Mouse (Mus musculus): ENCODE results near the gene Krt86. TPM values are rescaled to one million over a fixed set of nuclear protein-coding genes. Genes with fewer than 3 reads are reported as not detected.
"Not testable (repeated sequence)": the region's sequence is repeated elsewhere in the genome, so short reads cannot be mapped to it uniquely, and the experiment has no call there.

Krt86 gene
- polyA plus RNA-seq, 1 experiment from 2014 or later = not detected

DNA sequence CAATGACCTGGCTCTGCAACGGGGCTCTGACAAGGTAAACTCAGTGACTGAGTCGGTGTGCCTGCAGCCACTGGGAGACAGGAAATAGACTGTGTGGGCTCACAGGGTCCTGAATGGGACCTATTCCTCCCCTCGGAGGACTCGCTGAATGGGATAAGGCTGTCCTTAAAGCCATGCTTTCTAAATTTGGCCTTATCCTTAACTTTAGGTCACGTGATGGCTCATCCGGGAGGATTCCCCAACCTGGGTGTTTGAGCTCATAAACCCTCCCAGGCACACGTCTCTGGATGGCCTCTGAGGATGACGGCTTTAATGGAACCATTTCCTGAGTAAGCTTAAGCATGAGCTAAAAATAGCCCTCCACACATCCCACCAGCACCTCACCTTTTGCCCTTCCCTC, 19.4 kb downstream of the Krt86 start:
- Histone ChIP-seq H3K4me2 (no peak overlapping the region), H3K27me3 (replicated peaks) (0 out of 2 replicates have a peak, but pooled peaks cover 4% of the 10 kb centered on the region), H3K4me3 (no peak overlapping the region), H3K4me1 (peaks cover 11% of the 10 kb centered on the region), H3K9ac (no peak overlapping the region), H3K9me3 (no peaks in the 10 kb centered on the region), H3K27ac (replicated peaks) (no peak overlapping the region), H3K36me3 (no peaks in the 10 kb centered on the region)
- 24% methylated on average over 8 of the region's 8 CpGs for WGBS
- no peak for ATAC-seq (ENCODE audit: extremely low read depth, insufficient number of reproducible peaks, low FRiP score, low TSS enrichment)

- no peak for ATAC-seq (ENCODE audit: extremely low read depth, insufficient number of reproducible peaks, low FRiP score, low TSS enrichment)
- Histone ChIP-seq H3K27me3 (replicated peaks) (0 out of 2 replicates have a peak, but pooled peaks cover 4% of the 10 kb centered on the region), H3K4me1 (peaks cover 11% of the 10 kb centered on the region), H3K4me3 (no peak overlapping the region), H3K36me3 (no peaks in the 10 kb centered on the region), H3K27ac (replicated peaks) (no peak overlapping the region), H3K4me2 (no peak overlapping the region), H3K9me3 (no peaks in the 10 kb centered on the region), H3K9ac (no peak overlapping the region)
- WGBS = 83% methylated on average over 6 of the region's 6 CpGs
Observed at GRCm38 (mm10) chr15:101493713-101494112, 20.4 kb downstream of the Krt86 start.

GRCm38 (mm10) chr15:101494203-101494602, 20.9 kb downstream of the Krt86 start:
- no peak overlapping the region for H3K4me2 ChIP-seq
- peaks cover 11% of the 10 kb centered on the region for H3K4me1 ChIP-seq
- no peaks in the 10 kb centered on the region for H3K36me3 ChIP-seq
- H3K9ac ChIP-seq = no peak overlapping the region
- WGBS = 61% methylated on average over 1 of the region's 1 CpGs
- H3K27ac ChIP-seq (replicated peaks) = no peak overlapping the region
- H3K27me3 ChIP-seq (replicated peaks) = 0 out of 2 replicates have a peak, but pooled peaks cover 2% of the 10 kb centered on the region
- H3K4me3 ChIP-seq = no peak overlapping the region
- no peak for ATAC-seq (ENCODE audit: extremely low read depth, insufficient number of reproducible peaks, low FRiP score, low TSS enrichment)
- no peaks in the 10 kb centered on the region for H3K9me3 ChIP-seq

GRCm38 (mm10) chr15:101495266-101495665, 22.0 kb downstream of the Krt86 start:
- Histone ChIP-seq H3K4me3 (no peak overlapping the region), H3K36me3 (no peaks in the 10 kb centered on the region), H3K27ac (replicated peaks) (no peak overlapping the region), H3K9ac (no peak overlapping the region), H3K27me3 (replicated peaks) (no peaks in the 10 kb centered on the region), H3K4me1 (peaks cover 11% of the 10 kb centered on the region), H3K9me3 (no peaks in the 10 kb centered on the region), H3K4me2 (no peak overlapping the region)
- 81% methylated on average over 8 of the region's 8 CpGs for WGBS
- ATAC-seq (ENCODE audit: extremely low read depth, insufficient number of reproducible peaks, low FRiP score, low TSS enrichment) = no peak

DNA sequence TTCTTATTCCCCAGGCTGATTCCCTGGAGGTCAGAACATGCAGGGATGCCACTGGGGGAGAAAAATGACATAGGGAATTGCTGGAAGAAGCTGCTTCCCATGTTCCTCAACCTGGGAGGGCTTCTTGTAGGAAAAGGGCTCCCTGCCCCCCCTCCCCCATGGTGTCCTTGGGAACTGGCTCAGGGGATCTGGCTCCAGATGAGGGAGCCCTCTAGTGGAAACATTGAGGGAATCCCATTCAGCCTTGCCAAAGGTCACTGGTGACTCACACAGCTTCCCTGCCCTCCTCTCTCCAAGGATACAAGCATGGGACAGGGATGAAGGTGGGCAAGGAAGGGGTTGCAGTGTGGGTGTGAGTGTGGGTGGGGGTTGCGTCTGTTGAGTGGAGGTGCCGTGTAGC, 23.9 kb downstream of the Krt86 start:
- 79% methylated on average over 2 of the region's 2 CpGs for WGBS
- Histone ChIP-seq H3K4me1 (peaks cover 10% of the 10 kb centered on the region), H3K9ac (no peak overlapping the region), H3K9me3 (no peaks in the 10 kb centered on the region), H3K36me3 (no peaks in the 10 kb centered on the region), H3K4me2 (no peak overlapping the region), H3K4me3 (no peak overlapping the region), H3K27ac (replicated peaks) (no peak overlapping the region), H3K27me3 (replicated peaks) (peaks cover 5% of the 10 kb centered on the region)
- ATAC-seq (ENCODE audit: extremely low read depth, insufficient number of reproducible peaks, low FRiP score, low TSS enrichment) = no peak

DNA sequence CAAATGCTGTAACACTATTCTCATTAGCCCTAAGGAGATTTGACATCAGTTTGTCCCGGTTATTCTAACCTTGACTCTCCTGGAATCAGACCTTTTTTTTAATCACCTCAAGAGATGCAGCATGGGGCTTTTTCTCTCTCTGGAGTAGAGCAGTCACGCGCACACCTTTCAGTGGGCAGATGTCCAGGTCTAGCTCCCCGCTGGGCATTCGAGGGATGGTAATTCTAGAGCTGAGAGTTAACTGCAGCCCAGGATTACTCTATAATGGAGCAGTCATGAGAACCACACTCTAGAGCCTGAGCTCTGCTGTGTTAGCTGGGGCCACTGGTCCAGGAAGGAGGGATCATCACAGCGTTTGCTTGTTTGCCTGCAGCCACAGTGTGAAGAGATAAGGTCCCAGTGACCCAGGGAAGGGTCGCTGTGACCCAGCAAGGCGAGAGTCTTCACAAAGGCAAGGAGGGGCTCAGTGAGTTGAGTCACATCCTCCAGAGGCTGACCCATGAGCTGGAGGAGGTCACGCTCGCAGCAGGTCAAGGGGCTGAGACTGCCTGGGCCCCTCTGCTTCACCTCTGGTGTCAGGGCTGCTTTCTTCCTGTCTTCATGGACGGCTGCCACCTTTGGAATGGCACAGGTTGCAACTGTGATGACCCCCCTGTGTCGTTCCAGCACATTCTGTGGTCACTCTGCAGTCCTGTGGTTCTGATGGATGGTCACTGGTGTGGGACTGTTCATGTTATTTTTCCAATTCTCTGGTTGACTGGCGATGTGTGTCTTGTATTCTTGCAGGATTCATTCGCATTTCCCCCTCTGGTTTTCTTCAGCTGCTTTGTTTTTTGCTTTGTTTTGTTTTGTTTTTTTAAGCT, 33.8 kb downstream of the Krt86 start:
- no peak for ATAC-seq (ENCODE audit: extremely low read depth, insufficient number of reproducible peaks, low FRiP score, low TSS enrichment)
- no peak overlapping the region for H3K4me2 ChIP-seq
- no peak overlapping the region for H3K9ac ChIP-seq
- peaks cover 10% of the 10 kb centered on the region for H3K4me1 ChIP-seq
- no peak overlapping the region for H3K4me3 ChIP-seq
- H3K9me3 ChIP-seq = no peaks in the 10 kb centered on the region
- peaks cover 8% of the 10 kb centered on the region for H3K27me3 ChIP-seq (replicated peaks)
- H3K36me3 ChIP-seq = no peaks in the 10 kb centered on the region
- 41% methylated on average over 14 of the region's 14 CpGs for WGBS
- H3K27ac ChIP-seq (replicated peaks) = no peak overlapping the region

DNA sequence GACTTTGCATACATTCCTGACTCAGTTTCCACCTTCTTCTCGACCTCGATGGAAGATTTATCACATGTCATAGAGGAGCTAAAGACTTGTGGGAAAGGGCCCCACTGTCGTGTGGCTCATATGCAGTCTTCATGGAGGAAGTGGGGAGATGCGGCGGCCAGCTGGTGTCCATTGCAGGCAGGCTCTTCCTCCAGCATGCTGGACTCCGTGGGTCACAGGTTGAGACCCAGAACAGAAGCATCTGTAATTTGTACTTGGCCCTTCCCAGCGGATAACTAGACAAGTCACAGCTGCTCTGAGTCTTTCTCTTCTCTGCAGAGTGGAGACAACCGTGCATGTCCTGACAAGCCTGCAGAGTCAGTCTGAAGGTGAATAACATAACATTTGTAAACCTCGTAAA, 35.0 kb downstream of the Krt86 start:
- H3K9ac ChIP-seq = no peak overlapping the region
- no peak overlapping the region for H3K4me3 ChIP-seq
- H3K4me1 ChIP-seq = peaks cover 10% of the 10 kb centered on the region
- no peaks in the 10 kb centered on the region for H3K9me3 ChIP-seq
- no peaks in the 10 kb centered on the region for H3K36me3 ChIP-seq
- no peak for ATAC-seq (ENCODE audit: extremely low read depth, insufficient number of reproducible peaks, low FRiP score, low TSS enrichment)
- H3K27me3 ChIP-seq (replicated peaks) = peaks cover 4% of the 10 kb centered on the region; the same call in 1 of the 2 replicates
- H3K4me2 ChIP-seq = no peak overlapping the region
- WGBS = 68% methylated on average over 9 of the region's 9 CpGs
- no peak overlapping the region for H3K27ac ChIP-seq (replicated peaks)

DNA sequence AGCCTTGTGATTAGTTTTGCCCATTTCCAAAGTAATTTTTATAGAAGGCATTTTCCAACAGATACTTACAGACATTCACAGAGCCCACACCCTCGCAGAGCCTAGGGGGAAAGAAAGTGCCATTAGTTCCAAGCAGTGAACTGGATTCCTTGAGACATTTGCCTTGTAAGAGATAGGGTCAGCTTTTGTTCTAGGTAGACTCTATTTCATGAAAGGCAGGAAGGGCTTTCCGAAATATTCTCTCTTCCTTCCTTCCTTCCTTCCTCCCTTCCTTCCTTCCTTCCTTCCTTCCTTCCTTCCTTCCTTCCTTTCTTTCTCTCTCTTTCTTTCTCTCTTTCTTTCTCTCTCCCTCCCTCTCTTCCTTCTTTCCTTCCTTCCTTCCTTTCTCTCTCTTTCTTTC, 43.9 kb downstream of the Krt86 start, which contains the start of gene Gm49425:
TSS of gene Gm49425 (minus strand) at position 101 of the 400 bp plus-strand sequence.
- H3K27me3 ChIP-seq (replicated peaks) = peaks cover 32% of the 10 kb centered on the region
- not testable (repeated sequence) for H3K9ac ChIP-seq; H3K36me3 ChIP-seq; H3K27ac ChIP-seq (replicated peaks); ATAC-seq (ENCODE audit: extremely low read depth, insufficient number of reproducible peaks, low FRiP score, low TSS enrichment); H3K4me3 ChIP-seq; H3K4me1 ChIP-seq; H3K9me3 ChIP-seq; H3K4me2 ChIP-seq
- WGBS = 62% methylated on average over 2 of the region's 2 CpGs

DNA sequence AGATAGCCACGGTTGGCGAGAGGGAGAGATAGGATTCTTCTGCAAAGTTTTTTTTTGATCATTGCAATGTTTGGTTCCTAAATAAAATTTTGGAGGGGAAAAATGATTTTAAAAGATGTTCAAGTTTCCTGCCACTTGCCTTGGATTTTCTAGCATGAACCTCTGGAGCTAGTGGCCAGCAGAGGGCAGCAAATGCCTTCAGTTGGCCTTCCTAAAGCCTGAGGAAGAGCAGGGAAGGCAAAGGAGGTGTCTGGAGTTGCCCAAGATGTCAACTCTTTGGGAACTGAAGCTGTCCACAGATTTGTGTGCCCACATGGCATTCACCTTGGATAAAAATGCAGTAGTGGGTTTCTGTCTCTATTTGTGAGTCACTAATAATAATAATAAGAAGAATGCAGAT, 46.5 kb downstream of the Krt86 start:
- 18% methylated on average over 2 of the region's 2 CpGs for WGBS
- H3K9ac ChIP-seq = no peak overlapping the region
- H3K9me3 ChIP-seq = no peaks in the 10 kb centered on the region
- no peaks in the 10 kb centered on the region for H3K4me1 ChIP-seq
- H3K27me3 ChIP-seq (replicated peaks) = peaks cover 47% of the 10 kb centered on the region
- no peak overlapping the region for H3K4me2 ChIP-seq
- ATAC-seq (ENCODE audit: extremely low read depth, insufficient number of reproducible peaks, low FRiP score, low TSS enrichment) = no peak
- no peak overlapping the region for H3K4me3 ChIP-seq
- H3K27ac ChIP-seq (replicated peaks) = no peak overlapping the region
- no peaks in the 10 kb centered on the region for H3K36me3 ChIP-seq

- H3K4me3 ChIP-seq = no peak overlapping the region
- no peaks in the 10 kb centered on the region for H3K9me3 ChIP-seq
- H3K36me3 ChIP-seq = no peaks in the 10 kb centered on the region
- H3K27ac ChIP-seq (replicated peaks) = no peak overlapping the region
- 62% methylated on average over 4 of the region's 4 CpGs for WGBS
- H3K4me1 ChIP-seq = no peaks in the 10 kb centered on the region
- peaks cover 72% of the 10 kb centered on the region for H3K27me3 ChIP-seq (replicated peaks)
- no peak overlapping the region for H3K4me2 ChIP-seq
- no peak overlapping the region for H3K9ac ChIP-seq
- no peak for ATAC-seq (ENCODE audit: extremely low read depth, insufficient number of reproducible peaks, low FRiP score, low TSS enrichment)
Observed at GRCm38 (mm10) chr15:101522556-101523232, 49.4 kb downstream of the Krt86 start.
